Mouse (Mus musculus) myocyte (in vitro differentiated cells): ENCODE measurements at regions not wholly inside any gene's neighbourhood (a gene's known extent, or its start where the extent isn't known, plus 50 kb on each side); places are given as distances from the start of the nearest gene placed in this dataset.

Source experiments
- CEBPB ChIP-seq: IDR thresholded peaks from 2 replicates; pipeline ENCODE4 v1.6.1; 2011; ENCODE audit warnings: mild to moderate bottlenecking, moderate library complexity; ENCODE audit not compliant: poor library complexity, insufficient read depth, severe bottlenecking
- MYOD1 ChIP-seq, 3 experiments: IDR thresholded peaks; one replicate each; pipeline ENCODE4 v1.6.1; 2011; ENCODE audit warnings: control low read depth in 2 of 3, low read depth in 2 of 3, mild to moderate bottlenecking in 2 of 3, moderate library complexity in 1 of 3; ENCODE audit not compliant: insufficient read length in 2 of 3, control insufficient read depth in 1 of 3
- MYOG ChIP-seq, 3 experiments: IDR thresholded peaks; one replicate each; pipeline ENCODE4 v1.6.1; 2011; ENCODE audit warnings: control low read depth in 2 of 3, low read depth in 2 of 3, mild to moderate bottlenecking in 2 of 3; ENCODE audit not compliant: insufficient read length in 2 of 3, control insufficient read depth in 1 of 3, insufficient read depth in 1 of 3
- POLR2A ChIP-seq: IDR thresholded peaks from one replicate; pipeline ENCODE4 v1.6.1; 2011; ENCODE audit warnings: low read depth, mild to moderate bottlenecking, control low read depth, moderate library complexity; ENCODE audit not compliant: insufficient read length

GRCm38 (mm10) chr17:49377626-49378025 lies 50.5 kb upstream of the Mocs1 start:
- TF ChIP-seq POLR2A (no peak), MYOG (IDR thresholded peaks at IDR 0.05; ENCODE audit: control insufficient read depth in 1 of 3, insufficient read depth in 1 of 3, insufficient read length in 2 of 3, low read depth in 2 of 3) (no peak), CEBPB (no peak), MYOD1 (IDR thresholded peaks at IDR 0.05; ENCODE audit: control insufficient read depth in 1 of 3, insufficient read length in 2 of 3, low read depth in 2 of 3) (no peak)
